ENCODE assay signal across 8 mouse cellular contexts in the genomic region with DNA sequence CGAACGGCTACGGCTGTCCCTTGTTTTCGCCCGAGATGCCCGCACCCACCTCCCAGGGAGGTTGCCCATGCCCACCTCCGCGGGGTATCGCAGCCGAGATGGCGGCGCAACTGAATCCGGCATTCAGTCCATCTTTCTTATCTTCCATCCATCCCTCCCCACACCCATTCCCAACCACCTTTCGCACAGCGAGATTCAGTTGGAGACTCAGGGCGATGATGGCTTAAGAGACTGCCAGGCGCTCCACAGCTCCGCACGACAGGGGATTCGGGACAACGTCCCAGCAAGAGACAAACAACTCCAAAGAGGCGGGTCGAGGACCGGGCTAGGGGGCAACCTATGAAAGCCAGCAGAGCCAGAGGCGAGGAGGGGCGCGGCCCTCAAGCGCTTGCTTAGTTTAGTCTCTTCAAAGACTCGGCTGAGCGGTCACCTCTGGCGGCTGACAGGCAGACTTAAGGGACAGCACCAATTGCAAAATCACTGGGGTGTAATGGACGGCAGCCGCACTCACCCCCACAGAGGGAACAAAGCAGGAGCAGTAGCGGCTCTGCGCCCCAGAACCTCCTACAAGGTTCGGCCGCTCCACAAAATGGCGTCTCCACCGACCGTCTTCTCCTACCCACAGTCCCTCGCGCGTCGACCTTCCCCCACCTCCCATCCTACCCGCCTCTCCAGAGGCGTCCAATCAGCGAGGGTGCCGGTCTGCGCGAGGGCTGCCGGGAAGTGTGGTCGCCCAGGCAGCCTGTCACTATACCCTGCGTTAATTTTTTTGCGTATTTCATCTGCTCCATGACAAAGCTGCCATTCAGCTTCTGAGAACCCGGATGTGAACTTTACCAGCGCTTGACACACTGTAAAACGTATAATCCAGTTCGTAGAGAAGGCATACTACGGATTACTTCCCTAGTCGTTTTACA. TPM values are rescaled to one million over a fixed set of nuclear protein-coding genes. Genes with fewer than 3 reads are reported as not detected.
DNase-seq lines count a peak whose midpoint lies in the region; ATAC-seq and TF ChIP-seq lines count a peak whose summit lies in the region.

TSS of gene Rbm5 (minus strand) at position 623 of the 917 bp plus-strand sequence.

- H3K27me3 ChIP-seq in forebrain, embryonic 15.5 days: no peaks in the 10 kb centered on the region

- H3K27ac ChIP-seq in ES-E14 (ENCODE audit: insufficient read depth, low read depth, low read length, poor library complexity, severe bottlenecking): peak within 1 kb of the TSS; percentile 79
- peak within 1 kb of the TSS; percentile 93 for H3K27ac ChIP-seq in forebrain, embryonic 15.5 days (replicated peaks)

- H3K4me3 ChIP-seq in ES-E14 (ENCODE audit: insufficient read depth in 1 of 2, low read depth in 1 of 2, low read length in 2 of 2, poor library complexity in 1 of 2, severe bottlenecking in 1 of 2): peak within 1 kb of the TSS; percentile 84 to 93
- H3K4me3 ChIP-seq in forebrain, embryonic 15.5 days: peak within 1 kb of the TSS; percentile 94
- H3K4me3 ChIP-seq in lung, adult 2 months (replicated peaks; ENCODE audit: extremely low read depth, low read depth, low read length): peak within 1 kb of the TSS; percentile 91

- TF ChIP-seq CTCF in lung, adult 2 months (IDR thresholded peaks at IDR 0.05; ENCODE audit: insufficient read depth, low read length): no peak

- TF ChIP-seq POLR2A in lung, adult 2 months (IDR thresholded peaks at IDR 0.05; ENCODE audit: borderline replicate concordance, extremely low read depth, low read depth, low read length): peak; percentile 93; the same call in 1 of the 2 replicates

- under 1% methylated on average over 60 of the region's 60 CpGs for WGBS in forebrain, embryonic 15.5 days
- WGBS in lung, adult 2 months: under 1% methylated on average over 60 of the region's 60 CpGs

- H3K4me2 ChIP-seq in forebrain, embryonic 15.5 days (replicated peaks): peak within 1 kb of the TSS; percentile 59

- no peaks in the 10 kb centered on the region for H3K9me3 ChIP-seq in ES-E14 (ENCODE audit: control insufficient read depth, insufficient read depth, low read depth, low read length)
- H3K9me3 ChIP-seq in forebrain, embryonic 15.5 days: no peaks in the 10 kb centered on the region

- peaks cover 18% of the 10 kb centered on the region for H3K36me3 ChIP-seq in ES-E14 (ENCODE audit: control insufficient read depth, insufficient read depth, low read length, poor library complexity, severe bottlenecking)
- peaks cover 59% of the 10 kb centered on the region for H3K36me3 ChIP-seq in forebrain, embryonic 15.5 days

- peak within 1 kb of the TSS; percentile 98 for H3K9ac ChIP-seq in ES-E14 (ENCODE audit: insufficient read depth, low read depth, low read length, poor library complexity, severe bottlenecking)
- peak within 1 kb of the TSS; percentile 98 for H3K9ac ChIP-seq in forebrain, embryonic 15.5 days (replicated peaks)

- DNase-seq in ES-E14 (ENCODE audit: low read depth, low spot score): peak; percentile 75
- DNase-seq in cerebellum, adult 11-12 months: peak; percentile 95
- DNase-seq in heart, postnatal 25 days (ENCODE audit: low spot score): peak; percentile 90
- peak; percentile 94 to 97 for DNase-seq in layer of hippocampus, adult 18-20 months (ENCODE audit: low spot score in 2 of 2)
- DNase-seq in lung, adult 2 months: peak; percentile 89
- DNase-seq in thymus, adult 18-20 months: peak; percentile 92 to 94

- in situ Hi-C loops in ES-E14 (cut with MboI; ENCODE audit: low sequenced_read_pairs in 2 of 2, unreplicated experiment in 2 of 2): loop anchor here in 1 of 2 experiments (25.0 kb wide), 1 partner anchor 908 kb away; no protein-coding TSS in a partner anchor

- intact Hi-C loops in heart, postnatal 25 days (cut with DNase I): no loop called here

- H3K4me1 ChIP-seq in ES-E14 (ENCODE audit: control insufficient read depth in 2 of 2, insufficient read depth in 2 of 2, low read length in 2 of 2, poor library complexity in 1 of 2): peaks cover 0 to 2% of the 10 kb centered on the region in 2 experiments; a peak in 3 of 4 replicates
- H3K4me1 ChIP-seq in forebrain, embryonic 15.5 days: peaks cover 23% of the 10 kb centered on the region
- peaks cover 8% of the 10 kb centered on the region for H3K4me1 ChIP-seq in lung, adult 2 months (ENCODE audit: control insufficient read depth, insufficient read depth, low read length)

- peak; percentile 100 for ATAC-seq in forebrain, embryonic 15.5 days (replicated peaks)
- ATAC-seq in neutrophil, adult 5-6 weeks (ENCODE audit: extremely low read depth, insufficient number of reproducible peaks, low FRiP score, poor library complexity, severe bottlenecking): peak; percentile 100

TF ChIP-seq in ES-E14, 5 proteins besides CTCF, POLR2A, EP300 and RAD21:
- TF ChIP-seq ZC3H11A (IDR thresholded peaks at IDR 0.05; ENCODE audit: borderline replicate concordance, low read depth, low read length): no peak
- TF ChIP-seq HCFC1 (IDR thresholded peaks at IDR 0.05; ENCODE audit: borderline replicate concordance, insufficient read depth, low read length): peak; percentile 71; the same call in 1 of the 2 replicates

RNA-seq across cellular contexts. Expression of gene Rbm5, which starts in this region (rescaled TPM):
- total RNA-seq in ES-E14 (2012; rRNA removed): 97.7 and 116 TPM in 2 replicates
- polyA plus RNA-seq in forebrain, embryonic 15.5 days (2015; fragmentation: Nextera tagmentation; extraction: Ambion mirVana): 283 and 284 TPM in 2 replicates
- 10 to 100 TPM; 48.0 to 62.7 TPM for total RNA-seq in heart, postnatal 25 days (2021)
- total RNA-seq in layer of hippocampus, adult 18-20 months (2021): 100 to 1,000 TPM; 126 to 142 TPM
- polyA plus RNA-seq in lung, adult 2 months (2012; rRNA removed): 54.0 and 77.1 TPM in 2 replicates
- 662 and 675 TPM in 2 replicates for total RNA-seq in neutrophil, adult 5-6 weeks (2017)

Comparison
In these comparisons a context has a peak if more than half of its experiments do, and no peak if none do; other contexts are left out.
1. Peak in every context shown above with its lines: DNase-seq, ATAC-seq, H3K4me3 ChIP-seq and H3K27ac ChIP-seq.